8 mouse cellular contexts compared by ENCODE assay signal in the genomic region with DNA sequence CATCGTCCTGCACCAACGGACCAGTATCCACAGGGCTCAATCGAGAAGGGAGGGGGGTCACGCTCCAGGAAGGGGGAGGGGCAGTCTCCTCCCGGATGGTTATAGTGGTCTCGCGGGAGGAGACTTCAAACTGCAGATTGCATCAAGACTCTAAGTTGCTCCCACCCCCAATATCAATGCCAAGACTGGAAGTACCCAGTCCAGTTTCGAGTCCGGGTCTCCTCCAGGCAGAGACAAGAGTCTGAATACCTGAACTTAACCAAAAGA. TPM values are rescaled to one million over a fixed set of nuclear protein-coding genes. Genes with fewer than 3 reads are reported as not detected.
DNase-seq lines count a peak whose midpoint lies in the region; ATAC-seq and TF ChIP-seq lines count a peak whose summit lies in the region.

A gene (minus strand): TSS at position 74 of the 267 bp plus-strand sequence.

- H3K27me3 ChIP-seq in embryonic facial prominence, embryonic 13.5 days, result peaks cover 77% of the 10 kb centered on the region
- peaks cover 42% of the 10 kb centered on the region for H3K27me3 ChIP-seq in intestine, embryonic 16.5 days (replicated peaks; ENCODE audit: control insufficient read depth, insufficient read depth, low read length)
- peaks cover 58% of the 10 kb centered on the region for H3K27me3 ChIP-seq in midbrain, postnatal 0 days (ENCODE audit: insufficient read depth, low read length)

- peak within 1 kb of the TSS; percentile 29 for H3K4me3 ChIP-seq in embryonic facial prominence, embryonic 13.5 days
- H3K4me3 ChIP-seq in intestine, embryonic 16.5 days (ENCODE audit: low read length), result peak within 1 kb of the TSS; percentile 31
- H3K4me3 ChIP-seq in midbrain, postnatal 0 days (ENCODE audit: low read depth, low read length), result 0 out of 2 replicates have a peak within 1 kb of the TSS, but pooled peaks have one; percentile 3

- intact Hi-C loops in gastrocnemius, postnatal 14 days (cut with DNase I; ENCODE audit: low total_unique reads), result no loop called here

- no peak within 1 kb of the TSS; the same call in 1 of the 2 replicates for H3K27ac ChIP-seq in embryonic facial prominence, embryonic 13.5 days
- no peak within 1 kb of the TSS for H3K27ac ChIP-seq in intestine, embryonic 16.5 days (ENCODE audit: low read length)
- no peak within 1 kb of the TSS for H3K27ac ChIP-seq in midbrain, postnatal 0 days (ENCODE audit: low read depth, low read length)

- DNase-seq in layer of hippocampus, adult 8-10 months (ENCODE audit: low spot score in 2 of 2), result no peak
- DNase-seq in layer of hippocampus, adult 9-11 months, result no peak
- DNase-seq in midbrain, postnatal 0 days (ENCODE audit: low spot score), result no peak
- no peak for DNase-seq in thymus, postnatal 10 days (ENCODE audit: low spot score in 2 of 2)
- no peak for DNase-seq in gastrocnemius, adult 18-20 months (ENCODE audit: low spot score)
- no peak for DNase-seq in gastrocnemius, postnatal 14 days

- ATAC-seq in embryonic facial prominence, embryonic 13.5 days (ENCODE audit: insufficient number of reproducible peaks, insufficient read depth, low FRiP score, low TSS enrichment, low read depth), result no peak
- no peak for ATAC-seq in intestine, embryonic 16.5 days
- no peak for ATAC-seq in midbrain, postnatal 0 days (ENCODE audit: low FRiP score)

- 3% methylated on average over 9 of the region's 9 CpGs for WGBS in embryonic facial prominence, embryonic 13.5 days
- 3% methylated on average over 9 of the region's 9 CpGs for WGBS in intestine, embryonic 16.5 days
- WGBS in midbrain, postnatal 0 days, result 7% methylated on average over 9 of the region's 9 CpGs

- H3K4me2 ChIP-seq in embryonic facial prominence, embryonic 13.5 days, result peak within 1 kb of the TSS; percentile 49
- peak within 1 kb of the TSS; percentile 56 for H3K4me2 ChIP-seq in intestine, embryonic 16.5 days (ENCODE audit: low read depth, low read length)
- H3K4me2 ChIP-seq in midbrain, postnatal 0 days (ENCODE audit: low read depth, low read length, poor library complexity, severe bottlenecking), result no peak within 1 kb of the TSS

- H3K9me3 ChIP-seq in embryonic facial prominence, embryonic 13.5 days, result no peaks in the 10 kb centered on the region
- no peaks in the 10 kb centered on the region for H3K9me3 ChIP-seq in intestine, embryonic 16.5 days (ENCODE audit: control insufficient read depth, low read length)
- H3K9me3 ChIP-seq in midbrain, postnatal 0 days (ENCODE audit: low read length), result no peaks in the 10 kb centered on the region

- no peaks in the 10 kb centered on the region for H3K36me3 ChIP-seq in embryonic facial prominence, embryonic 13.5 days
- H3K36me3 ChIP-seq in intestine, embryonic 16.5 days (ENCODE audit: control insufficient read depth, insufficient read depth, low read length), result no peaks in the 10 kb centered on the region
- no peaks in the 10 kb centered on the region for H3K36me3 ChIP-seq in midbrain, postnatal 0 days (ENCODE audit: insufficient read depth, low read length)

- no peak for TF ChIP-seq CTCF in midbrain, postnatal 0 days (IDR thresholded peaks at IDR 0.05)

- H3K4me1 ChIP-seq in embryonic facial prominence, embryonic 13.5 days, result peaks cover 50% of the 10 kb centered on the region
- peaks cover 24% of the 10 kb centered on the region for H3K4me1 ChIP-seq in intestine, embryonic 16.5 days (ENCODE audit: control insufficient read depth, insufficient read depth, low read length)
- peaks cover 12% of the 10 kb centered on the region for H3K4me1 ChIP-seq in midbrain, postnatal 0 days (ENCODE audit: insufficient read depth, low read length)

- peak within 1 kb of the TSS; percentile 54 for H3K9ac ChIP-seq in embryonic facial prominence, embryonic 13.5 days
- H3K9ac ChIP-seq in intestine, embryonic 16.5 days (ENCODE audit: low read depth, low read length), result peak within 1 kb of the TSS; percentile 32
- no peak within 1 kb of the TSS for H3K9ac ChIP-seq in midbrain, postnatal 0 days (replicated peaks; ENCODE audit: low read length, poor library complexity, severe bottlenecking)

RNA-seq across cellular contexts. Expression of the gene that starts here (rescaled TPM):
- 10 to 100 TPM; 10.4 to 11.4 (median 11.0) TPM for total RNA-seq in layer of hippocampus, adult 8-10 months (2022)
- polyA plus RNA-seq in embryonic facial prominence, embryonic 13.5 days (2015; fragmentation: Nextera tagmentation; extraction: Ambion mirVana), result 2.3 and 3.4 TPM in 2 replicates
- 0.73 and 1.4 TPM in 2 replicates for polyA plus RNA-seq in intestine, embryonic 16.5 days (2015; fragmentation: Nextera tagmentation; extraction: Ambion mirVana)
- 0.52 and 1.1 TPM in 2 replicates for total RNA-seq in midbrain, postnatal 0 days (2014; rRNA removed)
- polyA plus RNA-seq in midbrain, postnatal 0 days (2015; fragmentation: Nextera tagmentation; extraction: Ambion mirVana), result 2.1 and 3.0 TPM in 2 replicates
- not detected for total RNA-seq in gastrocnemius, adult 18-20 months (2021)
- total RNA-seq in gastrocnemius, postnatal 14 days (2021), result not detected
